Comparison of ENCODE assay signal across 18 mouse cellular contexts in genomic region chr12:68774800-68775199, GRCm38 (mm10).
DNase-seq lines count a peak whose midpoint lies in the region; ATAC-seq lines count a peak whose summit lies in the region.
"Had no signal": no experiment of that assay in that cellular context is flagged by ENCODE, and none has a peak within 500 bp of the region (broad histone marks: within the 10 kb centered on the region; RNA-seq: fewer than 3 reads in every experiment).

No protein-coding gene starts in this region.

- H3K27ac ChIP-seq in forebrain, embryonic 13.5 days: no peak overlapping the region
- H3K27ac ChIP-seq in forebrain, embryonic 12.5 days: no peak overlapping the region
- H3K27ac ChIP-seq in forebrain, embryonic 16.5 days (ENCODE audit: low read length): peak overlapping the region; percentile 53; the same call in 1 of the 2 replicates
- H3K27ac ChIP-seq: embryonic facial prominence, embryonic 13.5 days; heart, embryonic 10.5 days; layer of hippocampus, adult 2 months; limb, embryonic 15.5 days; midbrain, embryonic 10.5 days had no signal

- intact Hi-C loops in left cerebral cortex, postnatal 4 days (cut with DNase I): no loop called here
- intact Hi-C loops in left cerebral cortex, postnatal 36 days (cut with DNase I): no loop called here

- no peak overlapping the region for H3K4me3 ChIP-seq in forebrain, embryonic 13.5 days
- H3K4me3 ChIP-seq in forebrain, embryonic 12.5 days (replicated peaks): no peak overlapping the region
- no peak overlapping the region for H3K4me3 ChIP-seq in forebrain, embryonic 16.5 days (replicated peaks; ENCODE audit: low read length)
- H3K4me3 ChIP-seq: embryonic facial prominence, embryonic 13.5 days; heart, embryonic 10.5 days; layer of hippocampus, adult 2 months; limb, embryonic 15.5 days; midbrain, embryonic 10.5 days had no signal

- ATAC-seq in forebrain, embryonic 13.5 days: peak; percentile 82; the same call in 1 of the 2 replicates
- ATAC-seq in forebrain, embryonic 12.5 days (ENCODE audit: low FRiP score): no peak
- peak; percentile 82 for ATAC-seq in forebrain, embryonic 16.5 days
- ATAC-seq: liver, postnatal 0 days had no signal

- WGBS in forebrain, embryonic 13.5 days: 84% methylated on average over 8 of the region's 8 CpGs
- WGBS in forebrain, embryonic 12.5 days: 89% methylated on average over 8 of the region's 8 CpGs
- WGBS in forebrain, embryonic 16.5 days: 59% methylated on average over 8 of the region's 8 CpGs

- H3K4me1 ChIP-seq in forebrain, embryonic 13.5 days: 0 out of 2 replicates have a peak, but pooled peaks cover 3% of the 10 kb centered on the region
- H3K4me1 ChIP-seq in forebrain, embryonic 12.5 days: no peaks in the 10 kb centered on the region
- H3K4me1 ChIP-seq in forebrain, embryonic 16.5 days (replicated peaks; ENCODE audit: control insufficient read depth, insufficient read depth, low read length): peaks cover 7% of the 10 kb centered on the region
- H3K4me1 ChIP-seq: embryonic facial prominence, embryonic 13.5 days; heart, embryonic 10.5 days; limb, embryonic 15.5 days; midbrain, embryonic 10.5 days had no signal

- H3K36me3 ChIP-seq in forebrain, embryonic 13.5 days (ENCODE audit: poor library complexity, severe bottlenecking): no peaks in the 10 kb centered on the region
- no peaks in the 10 kb centered on the region for H3K36me3 ChIP-seq in forebrain, embryonic 12.5 days (replicated peaks)
- H3K36me3 ChIP-seq in forebrain, embryonic 16.5 days (ENCODE audit: control insufficient read depth, insufficient read depth): no peaks in the 10 kb centered on the region
- H3K36me3 ChIP-seq: embryonic facial prominence, embryonic 13.5 days; heart, embryonic 10.5 days; limb, embryonic 15.5 days; midbrain, embryonic 10.5 days had no signal

- H3K4me2 ChIP-seq in forebrain, embryonic 13.5 days: no peak overlapping the region
- H3K4me2 ChIP-seq in forebrain, embryonic 12.5 days: no peak overlapping the region
- no peak overlapping the region for H3K4me2 ChIP-seq in forebrain, embryonic 16.5 days (ENCODE audit: low read length)
- H3K4me2 ChIP-seq: embryonic facial prominence, embryonic 13.5 days; limb, embryonic 15.5 days had no signal

- no peak overlapping the region for H3K9ac ChIP-seq in forebrain, embryonic 13.5 days
- no peak overlapping the region for H3K9ac ChIP-seq in forebrain, embryonic 12.5 days
- H3K9ac ChIP-seq in forebrain, embryonic 16.5 days (replicated peaks; ENCODE audit: low read depth, low read length): no peak overlapping the region
- H3K9ac ChIP-seq: embryonic facial prominence, embryonic 13.5 days; limb, embryonic 15.5 days; liver, postnatal 0 days had no signal

- no peaks in the 10 kb centered on the region for H3K9me3 ChIP-seq in forebrain, embryonic 13.5 days (replicated peaks)
- H3K9me3 ChIP-seq in forebrain, embryonic 12.5 days: no peaks in the 10 kb centered on the region
- H3K9me3 ChIP-seq in forebrain, embryonic 16.5 days (ENCODE audit: control insufficient read depth, low read length): no peaks in the 10 kb centered on the region
- H3K9me3 ChIP-seq: embryonic facial prominence, embryonic 13.5 days; heart, embryonic 10.5 days; limb, embryonic 15.5 days; midbrain, embryonic 10.5 days had no signal

- H3K27me3 ChIP-seq in forebrain, embryonic 13.5 days: no peaks in the 10 kb centered on the region
- no peaks in the 10 kb centered on the region for H3K27me3 ChIP-seq in forebrain, embryonic 12.5 days
- H3K27me3 ChIP-seq in forebrain, embryonic 16.5 days (replicated peaks; ENCODE audit: control insufficient read depth, insufficient read depth, low read length): no peaks in the 10 kb centered on the region
- H3K27me3 ChIP-seq: CH12.LX; embryonic facial prominence, embryonic 13.5 days; limb, embryonic 15.5 days had no signal

- DNase-seq in left cerebral cortex, postnatal 4 days: peak; percentile 79
- no peak for DNase-seq in left cerebral cortex, postnatal 36 days (ENCODE audit: low spot score in 2 of 2)
- DNase-seq in cerebellum, adult 18-20 months: peak; percentile 16 to 20
- DNase-seq in thymus, postnatal 25 days: no peak
- DNase-seq in adrenal gland, adult (ENCODE audit: inconsistent age in 2 of 2, low spot score in 1 of 2): no peak
- DNase-seq: gastrocnemius, postnatal 25 days; liver, postnatal 0 days; lung, postnatal 36 days; thymus, adult 18-20 months had no signal

Comparison
In these comparisons a context has a peak if more than half of its experiments do, and no peak if none do; other contexts are left out.
1. DNase-seq: peak in left cerebral cortex, postnatal 4 days (single experiment) and cerebellum, adult 18-20 months (2 of 2); none in left cerebral cortex, postnatal 36 days (0 of 2), thymus, postnatal 25 days (single experiment) and adrenal gland, adult (0 of 2).